Comparison of ENCODE assay signal across 19 mouse cellular contexts in the genomic region with DNA sequence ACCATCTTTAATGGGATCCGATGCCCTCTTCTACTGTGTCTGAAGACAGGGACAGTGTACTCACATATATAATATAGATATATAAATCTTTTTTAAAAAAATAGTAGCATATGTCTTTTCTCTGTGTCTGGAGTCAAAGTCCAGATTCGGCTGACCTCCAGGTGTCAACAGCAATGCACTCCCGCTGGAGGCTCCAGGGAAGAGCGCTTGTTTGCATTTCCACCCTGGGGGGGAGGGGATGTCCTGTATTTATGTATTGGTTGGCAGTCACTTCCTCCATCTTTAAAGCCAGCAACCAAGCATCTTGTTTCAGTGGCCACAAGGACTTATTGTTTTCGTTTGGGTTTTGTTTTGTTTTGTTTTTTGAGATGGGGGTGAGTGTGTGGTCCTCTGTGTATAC.
"Had no signal": no experiment of that assay in that cellular context is flagged by ENCODE, and none has a peak within 500 bp of the region (broad histone marks: within the 10 kb centered on the region; RNA-seq: fewer than 3 reads in every experiment).

No protein-coding gene starts in this region.

- ATAC-seq: midbrain, embryonic 16.5 days had no signal

- H3K4me2 ChIP-seq: lung, embryonic 14.5 days; midbrain, embryonic 12.5 days; neural tube, embryonic 13.5 days; neural tube, embryonic 15.5 days had no signal

- DNase-seq: lung, adult 18-20 months; lung, embryonic 14.5 days; lung, postnatal 10 days; lung, postnatal 4 days; midbrain, embryonic 14.5 days; retina, postnatal 1 day; right cerebral cortex, adult 18-20 months; right cerebral cortex, postnatal 25 days; right cerebral cortex, postnatal 4 days; spleen, adult 18-20 months; thymus, adult 18-20 months; thymus, postnatal 25 days; thymus, postnatal 4 days had no signal

- H3K9ac ChIP-seq: lung, embryonic 14.5 days; midbrain, embryonic 12.5 days; neural tube, embryonic 13.5 days; neural tube, embryonic 15.5 days had no signal

- H3K27me3 ChIP-seq: midbrain, embryonic 12.5 days; neural tube, embryonic 13.5 days; neural tube, embryonic 15.5 days had no signal

- H3K27ac ChIP-seq: midbrain, embryonic 10.5 days; midbrain, embryonic 12.5 days; neural tube, embryonic 13.5 days; neural tube, embryonic 15.5 days had no signal

- H3K9me3 ChIP-seq: midbrain, embryonic 10.5 days; midbrain, embryonic 12.5 days; neural tube, embryonic 13.5 days; neural tube, embryonic 15.5 days had no signal

- H3K36me3 ChIP-seq: midbrain, embryonic 10.5 days; midbrain, embryonic 12.5 days; neural tube, embryonic 13.5 days; neural tube, embryonic 15.5 days had no signal

- H3K4me3 ChIP-seq: midbrain, embryonic 10.5 days; midbrain, embryonic 12.5 days; myocyte; neural tube, embryonic 13.5 days; neural tube, embryonic 15.5 days had no signal
